Mouse (Mus musculus) forebrain, embryonic 11.5 days (tissue): ENCODE measurements at regions not wholly inside any gene's neighbourhood (a gene's known extent, or its start where the extent isn't known, plus 50 kb on each side); places are given as distances from the start of the nearest gene placed in this dataset.

Source experiments
- ATAC-seq: fragments of 200-750 bp; cut with Nextera tagmentation; replicated peaks from 2 replicates; pipeline ENCODE4 v1.8.0; 2017; ENCODE audit warnings: moderate TSS enrichment; ENCODE audit not compliant: low FRiP score
- DNase-seq: peaks from one replicate; pipeline ENCODE4 v3.0.0-alpha.2; 2017; ENCODE audit warnings: low spot score
- H3K27ac ChIP-seq: fragments of 300-500 bp; sonication (generic); 2 replicates; pipeline ENCODE4 v1.5.1; 2014; ENCODE audit warnings: low read depth, low read length
- H3K27me3 ChIP-seq: fragments of 300-500 bp; sonication (generic); 2 replicates; pipeline ENCODE4 v1.6.1; 2014; ENCODE audit warnings: mild to moderate bottlenecking, low read length, mixed read lengths; ENCODE audit not compliant: control insufficient read depth, insufficient read depth
- H3K36me3 ChIP-seq: fragments of 300-500 bp; sonication (generic); 2 replicates; pipeline ENCODE4 v1.6.1; 2014; ENCODE audit warnings: mild to moderate bottlenecking, low read length, moderate library complexity, mixed read lengths; ENCODE audit not compliant: control insufficient read depth, insufficient read depth
- H3K4me1 ChIP-seq: fragments of 300-500 bp; sonication (generic); replicated peaks from 2 replicates; pipeline ENCODE4 v1.6.1; 2014; ENCODE audit warnings: low read length, mixed read lengths; ENCODE audit not compliant: control insufficient read depth, insufficient read depth
- H3K4me2 ChIP-seq: fragments of 300-500 bp; sonication (generic); 2 replicates; pipeline ENCODE4 v1.6.1; 2014; ENCODE audit warnings: low read depth, mild to moderate bottlenecking, low read length, moderate library complexity, mixed read lengths; ENCODE audit not compliant: severe bottlenecking
- H3K4me3 ChIP-seq: fragments of 300-500 bp; sonication (generic); 2 replicates; pipeline ENCODE4 v1.5.1; 2014; ENCODE audit warnings: low read depth, low read length
- H3K9ac ChIP-seq: fragments of 300-500 bp; sonication (generic); 2 replicates; pipeline ENCODE4 v1.6.1; 2014; ENCODE audit warnings: low read length
- H3K9me3 ChIP-seq: fragments of 300-500 bp; sonication (generic); 2 replicates; pipeline ENCODE4 v1.6.1; 2016; ENCODE audit warnings: low read length, mixed read lengths; ENCODE audit not compliant: control insufficient read depth
- WGBS: fragments of 180-500 bp; shearing (Covaris S2); extraction: QIAGEN DNeasy Blood & Tissue Kit; methylation state at CpG from one replicate; pipeline ENCODE4 v1.1.7; 2014; 5-methylcytosine and 5-hydroxymethylcytosine counted together

- no peak overlapping the region for H3K4me3 ChIP-seq
- no peak for ATAC-seq
- 70% methylated on average over 11 of the region's 11 CpGs for WGBS
Observed at GRCm38 (mm10) chr1:155472112-155472955, 55.1 kb upstream of the Xpr1 start.

DNA sequence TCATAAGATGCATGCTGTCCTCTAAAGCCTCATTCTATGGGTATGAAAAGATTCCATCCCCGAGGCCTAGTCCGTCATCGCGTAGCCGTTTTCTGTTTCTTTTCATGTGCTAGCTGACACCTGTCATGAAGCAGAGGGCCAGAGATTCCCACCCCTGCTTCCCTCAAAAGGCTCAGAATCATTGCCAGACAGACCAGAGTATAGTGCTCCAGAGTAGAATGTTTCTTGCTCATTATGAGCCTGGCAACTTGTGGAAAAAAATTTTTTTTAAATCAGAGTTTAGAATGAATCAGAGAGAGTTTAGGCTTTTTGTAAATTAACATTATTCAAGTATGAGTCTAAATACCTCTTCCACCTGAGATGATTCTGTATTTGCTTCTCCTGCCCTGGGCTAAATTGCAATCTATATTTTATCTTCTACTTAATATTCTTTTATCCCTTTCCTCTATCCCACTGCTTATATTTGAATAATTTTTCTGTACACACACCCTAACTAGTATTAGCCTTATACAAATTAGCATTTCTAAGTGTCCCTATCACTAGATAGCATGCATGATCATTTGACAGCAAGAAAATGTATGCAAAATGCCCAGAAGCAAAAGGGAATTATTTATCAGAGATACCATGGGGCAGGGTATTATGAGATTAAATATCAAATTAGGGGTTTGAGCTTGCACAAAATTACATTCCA, 55.9 kb upstream of the Xpr1 start:
- Histone ChIP-seq H3K36me3 (no peaks in the 10 kb centered on the region), H3K27me3 (no peaks in the 10 kb centered on the region), H3K4me3 (no peak overlapping the region), H3K27ac (no peak overlapping the region), H3K9ac (no peak overlapping the region), H3K4me2 (no peak overlapping the region), H3K9me3 (no peaks in the 10 kb centered on the region), H3K4me1 (peaks cover 5% of the 10 kb centered on the region; the same call in 1 of the 2 replicates)
- DNase-seq (no peak), ATAC-seq (no peak)
- 46% methylated on average over 5 of the region's 5 CpGs for WGBS

More at GRCm38 (mm10) chr1:155472112-155472955, 55.1 kb upstream of the Xpr1 start:
- H3K4me2 ChIP-seq: no peak overlapping the region
- DNase-seq: no peak
- H3K27me3 ChIP-seq: no peaks in the 10 kb centered on the region
- no peaks in the 10 kb centered on the region for H3K9me3 ChIP-seq
- no peak overlapping the region for H3K27ac ChIP-seq
- no peaks in the 10 kb centered on the region for H3K36me3 ChIP-seq
- H3K9ac ChIP-seq: no peak overlapping the region
- H3K4me1 ChIP-seq: peaks cover 5% of the 10 kb centered on the region; the same call in 1 of the 2 replicates

GRCm38 (mm10) chr1:155474973-155475372, 57.8 kb upstream of the Xpr1 start:
- DNase-seq (no peak), ATAC-seq (no peak)
- Histone ChIP-seq H3K36me3 (no peaks in the 10 kb centered on the region), H3K27me3 (no peaks in the 10 kb centered on the region), H3K4me2 (no peak overlapping the region), H3K9me3 (no peaks in the 10 kb centered on the region), H3K9ac (no peak overlapping the region), H3K27ac (no peak overlapping the region), H3K4me1 (peaks cover 5% of the 10 kb centered on the region; the same call in 1 of the 2 replicates), H3K4me3 (no peak overlapping the region)
- WGBS: 34% methylated on average over 2 of the region's 2 CpGs

DNA sequence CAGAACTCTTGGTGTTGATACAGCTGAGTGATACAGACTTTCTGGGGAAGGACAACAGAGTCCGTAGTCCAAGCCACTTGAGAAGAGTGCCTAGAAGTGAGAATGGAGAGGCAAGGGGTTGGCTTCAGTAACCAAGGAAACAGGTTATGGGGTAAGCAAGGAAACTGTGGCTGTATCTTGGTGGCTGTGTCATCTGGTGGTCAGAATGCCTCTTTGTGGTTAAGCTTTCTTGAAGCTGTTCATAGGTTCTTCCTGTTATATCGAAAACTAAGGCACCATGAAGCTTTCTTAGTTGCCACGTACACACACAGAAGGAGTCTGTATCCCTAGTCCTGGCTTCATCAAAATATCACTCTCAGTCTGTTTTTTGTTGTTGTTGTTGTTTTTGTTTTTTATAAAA, 59.0 kb upstream of the Xpr1 start:
- 97% methylated on average over 3 of the region's 3 CpGs for WGBS
- no peak for ATAC-seq

GRCm38 (mm10) chr1:155482148-155482547, 64.9 kb upstream of the Xpr1 start:
- ATAC-seq (no peak), DNase-seq (no peak)
- Histone ChIP-seq H3K9ac (no peak overlapping the region), H3K4me1 (no peaks in the 10 kb centered on the region), H3K4me3 (no peak overlapping the region), H3K27me3 (no peaks in the 10 kb centered on the region), H3K27ac (no peak overlapping the region), H3K36me3 (no peaks in the 10 kb centered on the region), H3K9me3 (no peaks in the 10 kb centered on the region), H3K4me2 (no peak overlapping the region)
- WGBS: 74% methylated on average over 9 of the region's 9 CpGs

More for the DNA sequence above, 59.0 kb upstream of the Xpr1 start:
- DNase-seq: no peak
- no peaks in the 10 kb centered on the region for H3K9me3 ChIP-seq
- H3K4me2 ChIP-seq: no peak overlapping the region
- H3K27ac ChIP-seq: no peak overlapping the region
- H3K4me3 ChIP-seq: no peak overlapping the region
- no peaks in the 10 kb centered on the region for H3K36me3 ChIP-seq
- H3K27me3 ChIP-seq: no peaks in the 10 kb centered on the region
- H3K9ac ChIP-seq: no peak overlapping the region
- H3K4me1 ChIP-seq: peaks cover 5% of the 10 kb centered on the region; the same call in 1 of the 2 replicates

DNA sequence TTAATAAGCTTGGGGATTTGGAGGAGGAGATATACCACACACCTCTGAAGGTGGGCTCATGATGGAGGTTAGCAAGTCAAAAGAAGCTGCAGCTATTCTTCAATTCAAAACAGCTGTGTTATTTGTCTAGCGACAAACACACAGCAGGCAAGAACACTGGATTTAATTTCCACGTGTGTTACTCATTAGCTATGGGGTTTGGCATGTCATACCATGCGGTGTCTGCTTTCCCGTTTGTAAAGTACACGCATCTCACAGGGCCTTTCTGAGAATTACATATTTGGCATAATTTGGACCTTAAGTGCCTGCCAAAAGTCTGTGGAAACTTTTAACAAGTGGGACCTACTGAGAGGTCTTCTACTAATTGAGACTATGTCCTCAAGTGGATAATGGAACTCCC, 65.5 kb upstream of the Xpr1 start:
- no peak overlapping the region for H3K4me3 ChIP-seq
- no peaks in the 10 kb centered on the region for H3K36me3 ChIP-seq
- 81% methylated on average over 5 of the region's 5 CpGs for WGBS
- H3K4me2 ChIP-seq: no peak overlapping the region
- no peak overlapping the region for H3K9ac ChIP-seq
- no peaks in the 10 kb centered on the region for H3K4me1 ChIP-seq
- no peak overlapping the region for H3K27ac ChIP-seq
- ATAC-seq: no peak
- H3K9me3 ChIP-seq: no peaks in the 10 kb centered on the region
- H3K27me3 ChIP-seq: no peaks in the 10 kb centered on the region
- DNase-seq: no peak

DNA sequence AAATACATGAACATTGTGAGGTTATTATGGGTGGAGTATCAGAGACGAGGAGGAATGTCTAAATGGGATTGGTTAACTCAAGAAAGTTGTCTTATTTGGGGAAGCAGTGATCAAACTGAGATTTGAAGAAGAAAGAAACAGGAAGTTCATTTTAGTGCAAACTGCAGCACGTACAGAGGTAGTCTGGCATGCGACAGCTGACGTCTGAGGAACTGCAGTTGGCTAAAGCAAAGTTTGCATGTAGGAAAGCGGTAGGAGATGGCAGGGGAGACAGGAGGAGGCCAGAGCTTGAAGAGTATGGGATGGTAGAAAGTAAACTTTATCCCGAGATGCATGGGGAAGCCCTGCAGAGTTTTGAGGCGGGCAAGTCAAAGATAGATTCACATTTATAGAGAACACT, 66.5 kb upstream of the Xpr1 start:
- Histone ChIP-seq H3K4me3 (no peak overlapping the region), H3K27ac (no peak overlapping the region), H3K4me1 (no peaks in the 10 kb centered on the region), H3K27me3 (no peaks in the 10 kb centered on the region), H3K4me2 (no peak overlapping the region), H3K9ac (no peak overlapping the region), H3K36me3 (no peaks in the 10 kb centered on the region), H3K9me3 (no peaks in the 10 kb centered on the region)
- WGBS: 87% methylated on average over 7 of the region's 7 CpGs
- ATAC-seq (no peak), DNase-seq (no peak)

DNA sequence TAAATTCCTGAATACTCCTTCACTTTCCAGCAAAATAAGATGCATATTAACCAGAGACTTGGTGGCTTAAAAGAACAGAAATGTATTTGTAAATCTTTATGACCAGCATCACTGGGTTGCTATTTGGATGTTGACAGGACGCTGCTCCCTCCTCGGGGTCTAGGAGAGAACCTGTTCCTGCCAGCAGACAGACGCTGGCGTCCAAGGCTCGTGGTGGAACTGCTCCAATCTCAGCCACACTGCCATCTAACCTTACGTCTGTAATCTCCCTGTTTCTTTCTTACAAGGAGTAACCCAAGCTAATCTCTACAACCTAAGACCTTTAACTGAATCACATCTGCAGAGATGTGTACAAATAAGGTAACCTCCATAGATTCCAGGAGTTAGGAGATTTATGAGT, 70.1 kb upstream of the Acbd6 start:
- 91% methylated on average over 6 of the region's 6 CpGs for WGBS
- peaks cover 2% of the 10 kb centered on the region; the same call in 1 of the 2 replicates for H3K4me1 ChIP-seq

More for the DNA sequence above, 70.1 kb upstream of the Acbd6 start:
- no peak for DNase-seq
- Histone ChIP-seq H3K9me3 (no peaks in the 10 kb centered on the region), H3K9ac (no peak overlapping the region), H3K27me3 (no peaks in the 10 kb centered on the region), H3K4me3 (no peak overlapping the region), H3K36me3 (no peaks in the 10 kb centered on the region), H3K27ac (no peak overlapping the region), H3K4me2 (no peak overlapping the region)
- ATAC-seq: no peak
